Mouse (Mus musculus): ENCODE data around the gene Gpatch1.

Gene Gpatch1

GRCm38 (mm10) chr7:35235308-35235707 is 82.9 kb downstream of the Gpatch1 start:
- peak; percentile 85 for DNase-seq (ENCODE audit: low read depth, low spot score)

GRCm38 (mm10) chr7:35234361-35235245 is 83.6 kb downstream of the Gpatch1 start:
- DNase-seq (ENCODE audit: low read depth, low spot score) = peak; percentile 95

- no peak for DNase-seq (ENCODE audit: low read depth, low spot score)
Observed at GRCm38 (mm10) chr7:35233861-35234260, 84.4 kb downstream of the Gpatch1 start.

GRCm38 (mm10) chr7:35232796-35233455 is 85.3 kb downstream of the Gpatch1 start:
- DNase-seq (ENCODE audit: low read depth, low spot score) = no peak

GRCm38 (mm10) chr7:35230333-35230732 is 87.9 kb downstream of the Gpatch1 start:
- DNase-seq (ENCODE audit: low read depth, low spot score) = no peak

Data from telencephalon, adult 2 months (tissue).